Mouse (Mus musculus): ENCODE results near the gene Uncx.

DNA sequence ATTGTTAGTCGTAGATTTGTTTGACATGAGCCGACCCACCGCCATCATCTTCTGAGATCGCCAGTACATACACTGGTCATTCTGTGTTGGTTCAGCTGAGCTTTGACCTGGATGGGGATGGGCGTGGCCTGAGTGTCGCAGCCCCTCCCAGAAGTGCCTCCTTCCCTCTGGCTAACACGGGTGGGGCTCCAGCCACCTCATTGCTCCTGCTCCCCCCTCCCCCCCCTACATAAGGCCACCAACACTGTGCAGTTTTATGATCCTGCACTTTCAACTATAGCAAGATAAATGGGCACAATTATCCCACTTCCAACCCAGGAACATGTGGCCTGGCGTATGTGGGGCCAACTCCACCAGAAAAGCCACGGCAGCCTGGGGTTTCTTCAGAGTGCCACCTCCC, 31.8 kb downstream of the Uncx start:
- TF ChIP-seq GATA1 (IDR thresholded peaks at IDR 0.05; ENCODE audit: borderline replicate concordance, low read length) (no peak), FLI1 (IDR thresholded peaks at IDR 0.05; ENCODE audit: low read length) (no peak)

Data from megakaryocyte, embryonic 14.5 days (primary cell).